Mouse (Mus musculus) heart, adult 2 months (tissue): ENCODE results near the gene Tln2.

ENCODE experiments used
- CTCF ChIP-seq: fragments of 200-600 bp; IDR thresholded peaks from 2 replicates; pipeline ENCODE4 v1.8.1; 2022; ENCODE audit warnings: antibody characterized with exemption, mild to moderate bottlenecking, moderate library complexity
- EP300 ChIP-seq: fragments of 200-500 bp; IDR thresholded peaks from 2 replicates; pipeline ENCODE4 v1.6.1; 2011; ENCODE audit warnings: low read depth, low read length, control low read depth; ENCODE audit not compliant: insufficient read depth
- POLR2A ChIP-seq: fragments of 200-500 bp; IDR thresholded peaks from 2 replicates; pipeline ENCODE4 v1.6.1; 2011; ENCODE audit warnings: mild to moderate bottlenecking, low read depth, low read length, control low read depth; ENCODE audit not compliant: insufficient read depth

GRCm38 (mm10) chr9:67544783-67545182 lies 14.7 kb downstream of the Tln2 start:
- TF ChIP-seq CTCF = no peak
- no peak for TF ChIP-seq POLR2A
- no peak for TF ChIP-seq EP300
